Mouse (Mus musculus): ENCODE data around the gene Ganab.

GRCm38 (mm10) chr19:8864265-8864664 is 33.6 kb upstream of the Ganab start:
- TF ChIP-seq CTCF (IDR thresholded peaks at IDR 0.05; ENCODE audit: low read depth) (no peak), EP300 (IDR thresholded peaks at IDR 0.05; ENCODE audit: low read depth) (no peak)
